Mouse (Mus musculus) lung, adult 2 months (tissue): ENCODE measurements around the gene Dynll1.

Experiments
- CTCF ChIP-seq: fragments of 200-500 bp; IDR thresholded peaks from 2 replicates; pipeline ENCODE4 v1.5.1; 2011; ENCODE audit warnings: mild to moderate bottlenecking, low read length, control low read depth; ENCODE audit not compliant: insufficient read depth
- POLR2A ChIP-seq: fragments of 200-500 bp; IDR thresholded peaks from 2 replicates; pipeline ENCODE4 v1.6.1; 2011; ENCODE audit warnings: low read depth, mild to moderate bottlenecking, control low read depth, low read length, borderline replicate concordance; ENCODE audit errors: extremely low read depth

DNA sequence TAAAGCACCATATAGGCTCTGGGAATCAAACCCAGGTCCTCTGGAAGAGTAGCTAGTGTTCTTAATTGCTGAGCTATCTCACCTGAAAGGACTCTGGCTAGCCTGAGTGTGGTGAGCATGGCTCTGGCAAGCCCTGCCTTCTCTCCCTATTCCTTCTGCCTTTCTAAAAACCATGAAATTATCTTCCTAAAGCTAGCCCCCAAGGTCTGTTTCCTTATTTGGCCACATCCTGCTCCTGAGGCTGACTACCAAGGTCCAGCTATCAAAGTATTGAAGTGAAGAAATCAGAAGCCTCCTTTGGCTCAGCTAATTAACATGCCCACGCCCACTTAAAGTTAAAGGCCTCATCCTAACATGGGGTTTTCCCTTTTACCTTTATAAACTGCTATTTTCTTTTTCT lies 26.0 kb downstream of the Dynll1 start:
- TF ChIP-seq CTCF, result no peak
- no peak for TF ChIP-seq POLR2A
